Mouse (Mus musculus): ENCODE measurements around the gene Tbc1d30.

DNA sequence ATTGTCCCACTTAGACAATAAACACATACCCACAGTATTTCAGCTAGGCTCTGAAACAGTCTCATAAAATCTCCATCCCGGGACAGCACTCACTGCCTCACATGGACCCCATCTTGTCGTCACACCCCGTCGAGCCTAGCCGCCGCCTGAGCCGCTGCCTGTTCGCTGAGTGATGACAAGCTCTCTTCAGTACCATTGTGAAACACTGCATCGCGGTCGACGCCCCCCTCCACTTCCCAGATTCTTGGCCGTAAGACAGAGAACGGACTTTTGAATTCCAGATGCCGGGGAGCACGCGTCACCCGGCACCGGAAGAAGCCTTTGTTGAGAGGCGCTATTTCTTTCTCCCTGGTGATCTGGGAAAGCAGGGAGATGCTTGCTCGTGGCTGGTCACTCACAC is 104.1 kb downstream of the Tbc1d30 start:
- TF ChIP-seq CTCF (IDR thresholded peaks at IDR 0.05; ENCODE audit: low read depth) (no peak), EP300 (IDR thresholded peaks at IDR 0.05; ENCODE audit: low read depth) (no peak)

Measured in liver, embryonic 14.5 days (tissue).